Mouse (Mus musculus) stomach, embryonic 15.5 days (tissue): ENCODE measurements around the gene Polr2i. TPM values are rescaled to one million over a fixed set of nuclear protein-coding genes. Genes with fewer than 3 reads are reported as not detected.
"Not testable (repeated sequence)": the region's sequence is repeated elsewhere in the genome, so short reads cannot be mapped to it uniquely, and the experiment has no call there.

Experiments
- ATAC-seq: fragments of 200-750 bp; cut with Nextera tagmentation; 2 replicates; pipeline ENCODE4 v1.8.0; 2017; ENCODE audit warnings: low read depth, moderate number of reproducible peaks, moderate TSS enrichment; ENCODE audit not compliant: insufficient read depth, low FRiP score
- H3K27ac ChIP-seq: fragments of 300-500 bp; sonication (generic); 2 replicates; pipeline ENCODE4 v1.5.1; 2015; ENCODE audit warnings: mild to moderate bottlenecking, inconsistent platforms
- H3K27me3 ChIP-seq: fragments of 300-500 bp; sonication (generic); replicated peaks from 2 replicates; pipeline ENCODE4 v1.6.1; 2015; ENCODE audit warnings: inconsistent platforms
- H3K36me3 ChIP-seq: fragments of 300-500 bp; sonication (generic); 2 replicates; pipeline ENCODE4 v1.6.1; 2015; ENCODE audit warnings: inconsistent platforms
- H3K4me1 ChIP-seq: fragments of 300-500 bp; sonication (generic); 2 replicates; pipeline ENCODE4 v1.6.1; 2015; ENCODE audit warnings: inconsistent platforms
- H3K4me2 ChIP-seq: fragments of 300-500 bp; sonication (generic); 2 replicates; pipeline ENCODE4 v1.6.1; 2015; ENCODE audit warnings: mild to moderate bottlenecking, inconsistent platforms
- H3K4me3 ChIP-seq: fragments of 300-500 bp; sonication (generic); replicated peaks from 2 replicates; pipeline ENCODE4 v1.5.1; 2015; ENCODE audit warnings: inconsistent platforms
- H3K9ac ChIP-seq: fragments of 300-500 bp; sonication (generic); 2 replicates; pipeline ENCODE4 v1.6.1; 2015; ENCODE audit warnings: inconsistent platforms
- H3K9me3 ChIP-seq: fragments of 300-500 bp; sonication (generic); 2 replicates; pipeline ENCODE4 v1.6.1; 2016; ENCODE audit warnings: inconsistent platforms
- WGBS: fragments of 180-500 bp; shearing (Covaris S2); methylation state at CpG from one replicate; pipeline ENCODE4 v1.1.7; 2015; 5-methylcytosine and 5-hydroxymethylcytosine counted together
- polyA plus RNA-seq: library from polyadenylated mRNA; unstranded; fragments of >200 nt; fragmentation: Nextera tagmentation; extraction: Ambion mirVana; gene quantifications from 2 replicates; pipeline ENCODE4 v1.2.1, GENCODE M21; 2015

Gene Polr2i
- polyA plus RNA-seq, 1 experiment from 2014 or later = 139 TPM

DNA sequence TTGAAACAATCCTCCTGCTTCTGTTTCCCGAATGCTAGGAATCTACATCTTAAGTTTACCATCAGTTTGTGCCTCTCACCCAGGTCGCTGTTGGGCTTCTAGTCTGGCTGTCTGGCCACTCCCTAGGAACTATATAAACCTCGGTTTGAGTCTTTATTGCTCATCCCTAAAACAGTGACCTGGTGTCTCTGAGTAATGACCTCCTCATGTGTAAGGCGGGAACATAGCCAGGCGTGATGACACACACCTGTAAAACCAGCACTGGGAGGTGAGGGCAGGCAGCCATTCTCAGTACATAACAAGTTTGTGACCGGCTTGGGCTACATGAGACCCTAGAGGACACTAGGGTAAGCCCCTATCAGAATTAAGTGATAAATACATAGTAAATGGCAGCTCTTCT is 36.3 kb upstream of the Polr2i start:
- Histone ChIP-seq H3K27ac (peak overlapping the region; percentile 10; the same call in 1 of the 2 replicates), H3K9ac (no peak overlapping the region), H3K27me3 (no peaks in the 10 kb centered on the region), H3K4me2 (peak overlapping the region; percentile 68; the same call in 1 of the 2 replicates), H3K36me3 (peaks cover 15% of the 10 kb centered on the region), H3K9me3 (no peaks in the 10 kb centered on the region), H3K4me3 (no peak overlapping the region), H3K4me1 (peaks cover 25% of the 10 kb centered on the region)
- WGBS = 66% methylated on average over 6 of the region's 6 CpGs
- no peak for ATAC-seq

DNA sequence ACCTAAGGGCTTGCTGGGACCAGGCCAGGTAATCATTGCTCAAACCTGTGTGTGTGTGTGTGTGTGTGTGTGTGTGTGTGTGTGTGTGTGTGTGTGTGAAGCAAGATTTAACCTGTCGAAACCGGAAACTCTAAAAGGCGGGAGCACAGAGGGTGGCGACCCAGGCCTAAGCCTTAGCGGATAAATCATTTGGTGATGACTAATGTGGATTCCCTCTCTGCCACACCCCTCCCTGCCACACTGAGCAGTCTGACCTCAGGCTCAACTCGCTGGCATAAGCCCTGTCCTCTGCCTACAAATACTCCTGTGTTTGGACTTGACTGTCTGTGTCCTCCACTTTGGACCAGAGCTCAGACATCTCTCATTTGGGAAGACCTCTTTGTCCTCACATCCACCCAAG is 35.6 kb upstream of the Polr2i start:
- no peak overlapping the region for H3K9ac ChIP-seq
- peak overlapping the region; percentile 28 for H3K27ac ChIP-seq
- ATAC-seq = no peak
- peaks cover 13% of the 10 kb centered on the region; the same call in 1 of the 2 replicates for H3K36me3 ChIP-seq
- no peaks in the 10 kb centered on the region for H3K9me3 ChIP-seq
- 41% methylated on average over 6 of the region's 6 CpGs for WGBS
- no peak overlapping the region for H3K4me2 ChIP-seq
- H3K27me3 ChIP-seq = no peaks in the 10 kb centered on the region
- no peak overlapping the region for H3K4me3 ChIP-seq
- H3K4me1 ChIP-seq = peaks cover 25% of the 10 kb centered on the region

DNA sequence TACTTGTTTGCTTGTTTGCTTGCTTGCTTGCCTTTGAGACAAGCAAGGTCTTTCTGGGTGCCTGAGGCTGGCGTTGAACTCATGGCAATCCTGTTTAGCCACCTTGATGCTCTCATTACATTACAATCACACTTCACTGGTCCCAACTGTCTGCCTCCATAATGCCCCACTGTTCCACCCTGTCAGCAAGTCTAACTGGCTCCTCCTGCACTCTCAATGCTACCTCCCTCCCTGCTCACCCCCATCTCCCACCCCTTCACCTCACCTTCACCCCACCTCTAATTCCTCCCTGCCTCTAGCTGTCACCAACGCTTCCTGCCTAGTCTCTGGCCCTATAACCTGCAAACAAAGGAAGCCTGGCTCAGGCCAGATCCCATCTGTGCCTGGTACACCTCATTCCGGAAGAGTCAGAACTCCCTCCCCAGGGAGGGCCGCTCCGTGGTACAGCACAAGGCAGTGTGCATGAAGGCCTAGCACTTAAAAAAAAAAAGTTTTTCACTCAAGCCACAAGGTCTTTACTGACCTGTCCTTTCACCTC is 34.1 kb upstream of the Polr2i start:
- H3K4me1 ChIP-seq = peaks cover 23% of the 10 kb centered on the region
- no peaks in the 10 kb centered on the region for H3K36me3 ChIP-seq
- 0 out of 2 replicates have a peak overlapping the region, but pooled peaks have one; percentile 44 for H3K27ac ChIP-seq
- H3K4me3 ChIP-seq = no peak overlapping the region
- no peak for ATAC-seq
- no peak overlapping the region for H3K4me2 ChIP-seq
- no peaks in the 10 kb centered on the region for H3K27me3 ChIP-seq
- WGBS = 45% methylated on average over 5 of the region's 5 CpGs
- no peaks in the 10 kb centered on the region for H3K9me3 ChIP-seq
- no peak overlapping the region for H3K9ac ChIP-seq

DNA sequence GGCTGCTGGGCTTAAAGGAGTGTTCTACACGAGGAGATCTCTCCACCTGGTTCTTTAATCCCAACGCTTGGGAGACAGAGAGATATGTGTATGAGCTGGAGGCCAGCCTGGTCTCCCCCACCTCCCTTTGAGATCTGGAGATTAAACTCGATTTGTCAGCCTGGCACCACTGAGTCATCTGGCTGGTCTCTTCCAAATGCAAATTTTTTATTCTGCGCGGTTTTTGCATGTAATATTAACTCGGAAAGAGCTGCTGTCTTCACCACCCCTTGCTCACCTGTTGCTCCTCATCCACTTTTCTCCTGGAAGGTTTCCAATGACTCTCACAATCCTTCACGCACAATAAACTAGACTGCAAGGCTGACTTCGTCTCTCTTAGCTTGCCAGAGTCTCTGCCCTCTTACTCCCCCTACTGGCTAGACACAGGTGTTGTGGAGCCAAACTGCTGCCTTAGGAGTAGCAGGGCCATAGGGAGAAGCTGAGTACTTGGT is 33.2 kb upstream of the Polr2i start, which contains the start of gene Capns1:
Gene Capns1 (minus strand): TSS at position 331 of the 491 bp plus-strand sequence.
- 8% methylated on average over 8 of the region's 8 CpGs for WGBS
- no peak within 1 kb of the TSS for H3K9ac ChIP-seq
- H3K4me1 ChIP-seq = peaks cover 15% of the 10 kb centered on the region
- no peak for ATAC-seq
- H3K27ac ChIP-seq = 0 out of 2 replicates have a peak within 1 kb of the TSS, but pooled peaks have one; percentile 44
- no peaks in the 10 kb centered on the region for H3K27me3 ChIP-seq
- H3K4me3 ChIP-seq = 0 out of 2 replicates have a peak within 1 kb of the TSS, but pooled peaks have one; percentile 5
- no peaks in the 10 kb centered on the region for H3K36me3 ChIP-seq
- 0 out of 2 replicates have a peak within 1 kb of the TSS, but pooled peaks have one; percentile 14 for H3K4me2 ChIP-seq
- no peaks in the 10 kb centered on the region for H3K9me3 ChIP-seq

DNA sequence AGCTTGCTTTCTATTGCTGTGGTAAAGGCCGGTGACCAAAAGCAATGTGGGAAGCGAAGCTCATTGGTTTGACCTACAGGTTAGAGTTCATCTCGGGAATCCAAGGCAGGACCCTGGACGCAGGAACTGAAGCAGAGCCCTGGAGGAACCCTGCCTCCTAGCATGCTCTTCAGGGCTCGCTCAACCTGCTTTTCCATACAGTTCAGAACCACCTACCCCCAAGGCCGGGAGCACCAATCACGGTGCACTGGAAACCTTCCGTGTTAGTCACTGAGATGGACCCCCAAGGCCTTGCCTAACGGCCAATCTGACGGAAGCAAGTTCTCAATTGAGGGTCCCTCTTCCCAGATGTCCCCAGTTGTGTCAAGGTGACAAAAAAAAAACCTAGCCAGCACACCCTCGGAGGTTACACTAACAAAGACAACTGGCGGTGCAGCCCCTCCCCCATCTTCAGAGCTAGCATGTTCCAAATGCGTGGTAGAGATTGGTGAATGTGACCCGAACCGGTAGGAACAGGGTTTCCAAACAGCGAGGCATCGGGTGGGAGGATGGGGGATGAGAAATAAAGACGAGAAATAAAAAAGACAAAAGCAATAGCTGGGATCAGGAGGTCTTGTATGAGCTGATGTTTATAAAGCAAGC is 32.1 kb upstream of the Polr2i start:
- Histone ChIP-seq H3K9ac (no peak overlapping the region), H3K9me3 (no peaks in the 10 kb centered on the region), H3K36me3 (no peaks in the 10 kb centered on the region), H3K4me2 (no peak overlapping the region), H3K4me3 (no peak overlapping the region), H3K4me1 (peaks cover 14% of the 10 kb centered on the region), H3K27ac (no peak overlapping the region), H3K27me3 (no peaks in the 10 kb centered on the region)
- no peak for ATAC-seq
- WGBS = 69% methylated on average over 18 of the region's 18 CpGs

DNA sequence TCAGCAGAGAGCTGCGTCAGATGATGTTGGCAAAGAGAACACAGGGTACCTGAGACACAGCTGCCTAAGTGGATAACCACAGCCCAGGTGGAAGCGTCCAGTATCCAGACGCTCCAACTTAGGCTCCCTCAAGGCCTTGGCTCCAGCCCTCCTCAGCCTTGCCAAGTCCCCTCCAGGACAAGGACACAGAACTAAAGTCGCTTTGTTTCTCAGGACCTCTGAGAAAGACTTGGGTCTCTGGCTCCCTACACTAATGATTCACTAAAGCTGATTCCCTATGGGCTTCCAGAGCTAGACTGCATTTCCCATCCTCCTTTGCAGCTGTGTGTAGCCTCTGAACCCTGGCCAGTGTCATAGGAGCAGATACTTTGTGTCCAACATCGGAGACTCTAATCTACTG is 31.5 kb upstream of the Polr2i start:
- no peak overlapping the region for H3K27ac ChIP-seq
- H3K4me3 ChIP-seq = no peak overlapping the region
- no peaks in the 10 kb centered on the region for H3K36me3 ChIP-seq
- H3K4me1 ChIP-seq = peaks cover 11% of the 10 kb centered on the region
- H3K27me3 ChIP-seq = no peaks in the 10 kb centered on the region
- ATAC-seq = no peak
- no peak overlapping the region for H3K9ac ChIP-seq
- H3K9me3 ChIP-seq = no peaks in the 10 kb centered on the region
- H3K4me2 ChIP-seq = no peak overlapping the region
- WGBS = 83% methylated on average over 5 of the region's 5 CpGs

DNA sequence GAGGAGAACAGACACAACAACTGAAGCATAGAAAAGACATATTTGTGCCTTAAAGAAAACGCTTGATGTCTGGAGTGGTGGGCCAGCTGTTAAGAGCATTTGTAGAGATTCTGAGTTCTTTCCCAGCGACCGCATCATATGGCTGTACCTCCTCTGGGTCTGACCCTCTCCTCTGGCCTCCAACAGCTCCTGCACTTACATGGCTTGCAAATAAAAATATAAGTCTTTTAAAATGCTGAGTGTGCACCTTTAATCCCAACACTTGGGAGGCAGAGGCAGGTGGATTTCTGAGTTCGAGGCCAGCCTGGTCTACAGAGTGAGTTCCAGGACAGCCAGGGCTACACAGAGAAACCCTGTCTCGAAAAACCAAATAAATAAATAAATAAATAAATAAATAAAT is 31.1 kb upstream of the Polr2i start:
- 83% methylated on average over 5 of the region's 5 CpGs for WGBS
- not testable (repeated sequence) for H3K9ac ChIP-seq, ATAC-seq, H3K27me3 ChIP-seq, H3K4me3 ChIP-seq, H3K36me3 ChIP-seq, H3K27ac ChIP-seq, H3K9me3 ChIP-seq, H3K4me2 ChIP-seq, H3K4me1 ChIP-seq

DNA sequence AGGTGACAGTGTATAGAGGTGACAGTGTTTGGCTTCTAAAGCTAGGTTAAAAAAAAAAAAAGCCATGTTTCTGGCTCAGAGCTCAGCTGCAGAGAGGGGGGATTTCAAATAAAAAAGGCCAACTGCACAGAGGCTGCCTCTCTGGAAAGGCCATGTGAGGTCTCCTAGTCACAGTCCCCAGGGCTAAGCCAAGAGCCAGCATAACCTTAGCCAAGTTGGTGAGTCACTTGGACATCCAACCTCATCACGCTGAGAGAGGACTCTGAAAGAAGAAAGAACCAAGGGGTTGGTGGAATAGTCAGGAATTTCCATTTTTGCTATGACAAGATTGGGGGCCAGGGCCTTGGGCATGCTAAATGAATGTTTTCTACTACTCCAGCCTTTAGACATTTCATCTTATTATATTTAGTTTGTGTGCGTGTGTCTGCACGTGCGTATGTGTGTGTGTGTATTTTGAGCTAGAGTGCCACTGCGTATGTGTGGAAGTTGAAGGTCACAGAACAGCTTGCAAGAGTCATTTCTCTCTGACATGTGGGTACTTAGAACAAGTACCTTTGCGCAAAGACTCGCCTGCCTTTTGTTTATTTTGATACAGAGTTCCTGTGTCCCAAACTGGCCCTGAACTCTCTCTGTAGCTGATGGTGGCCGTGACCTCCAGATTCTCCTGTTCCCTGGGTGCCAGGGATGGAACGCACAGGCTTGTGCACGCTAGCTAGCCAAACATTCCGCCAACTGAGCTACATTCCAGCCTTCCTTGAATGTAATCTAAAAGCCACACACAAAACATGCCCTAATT is 28.7 kb upstream of the Polr2i start:
- Histone ChIP-seq H3K9ac (no peak overlapping the region), H3K27ac (no peak overlapping the region), H3K27me3 (no peaks in the 10 kb centered on the region), H3K36me3 (no peaks in the 10 kb centered on the region), H3K4me3 (no peak overlapping the region), H3K4me2 (no peak overlapping the region), H3K4me1 (peaks cover 4% of the 10 kb centered on the region; the same call in 1 of the 2 replicates), H3K9me3 (no peaks in the 10 kb centered on the region)
- no peak for ATAC-seq
- 55% methylated on average over 11 of the region's 11 CpGs for WGBS

DNA sequence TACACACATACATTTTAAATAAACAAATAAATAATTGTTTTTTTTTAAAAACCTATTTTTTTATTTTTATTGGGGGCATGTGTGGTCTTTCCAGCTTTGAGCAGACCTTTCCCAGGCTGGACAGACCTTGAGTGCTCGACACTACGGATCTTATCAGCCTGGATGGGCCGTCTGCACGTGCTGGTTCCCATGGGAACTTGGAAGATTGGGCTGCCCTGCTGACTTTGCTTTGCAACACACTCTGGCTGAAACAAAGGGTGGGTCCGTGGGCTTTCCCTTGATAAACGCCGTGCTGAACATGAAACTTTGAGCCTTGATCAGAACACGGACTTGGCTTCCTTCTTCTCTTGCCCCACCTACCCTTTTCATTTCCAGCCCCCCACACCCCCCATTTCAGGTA is 27.4 kb upstream of the Polr2i start:
- Histone ChIP-seq H3K4me2 (peak overlapping the region; percentile 35), H3K9me3 (no peaks in the 10 kb centered on the region), H3K27ac (peak overlapping the region; percentile 59), H3K27me3 (no peaks in the 10 kb centered on the region), H3K4me1 (no peaks in the 10 kb centered on the region), H3K9ac (no peak overlapping the region), H3K4me3 (no peak overlapping the region; the same call in 1 of the 2 replicates), H3K36me3 (no peaks in the 10 kb centered on the region)
- 35% methylated on average over 8 of the region's 8 CpGs for WGBS
- ATAC-seq = peak; percentile 74; the same call in 1 of the 2 replicates

DNA sequence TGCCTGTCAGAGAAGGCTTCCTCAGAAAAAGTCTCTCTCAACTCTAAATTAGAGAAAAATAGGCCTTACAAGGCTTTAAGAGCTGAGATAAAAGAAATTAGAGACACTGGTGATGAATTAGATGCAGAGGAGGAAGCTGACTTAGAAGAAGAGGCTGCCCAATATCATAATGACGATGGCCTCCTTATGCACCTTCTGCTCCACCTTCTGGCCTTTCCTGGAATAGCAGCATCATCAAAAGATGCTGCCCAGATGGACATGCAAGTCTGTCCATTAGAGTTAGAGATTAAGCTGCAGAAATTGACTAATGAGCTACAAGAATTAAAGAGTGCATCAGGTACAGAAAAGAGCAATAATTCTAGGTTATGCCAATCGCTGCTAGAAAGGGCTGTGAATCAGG is 26.4 kb upstream of the Polr2i start:
- Histone ChIP-seq H3K36me3 (no peaks in the 10 kb centered on the region), H3K9ac (no peak overlapping the region), H3K4me3 (no peak overlapping the region), H3K4me1 (no peaks in the 10 kb centered on the region), H3K4me2 (no peak overlapping the region), H3K9me3 (no peaks in the 10 kb centered on the region), H3K27me3 (no peaks in the 10 kb centered on the region), H3K27ac (peak overlapping the region; percentile 59; the same call in 1 of the 2 replicates)
- ATAC-seq = no peak
- 6% methylated on average over 2 of the region's 2 CpGs for WGBS

DNA sequence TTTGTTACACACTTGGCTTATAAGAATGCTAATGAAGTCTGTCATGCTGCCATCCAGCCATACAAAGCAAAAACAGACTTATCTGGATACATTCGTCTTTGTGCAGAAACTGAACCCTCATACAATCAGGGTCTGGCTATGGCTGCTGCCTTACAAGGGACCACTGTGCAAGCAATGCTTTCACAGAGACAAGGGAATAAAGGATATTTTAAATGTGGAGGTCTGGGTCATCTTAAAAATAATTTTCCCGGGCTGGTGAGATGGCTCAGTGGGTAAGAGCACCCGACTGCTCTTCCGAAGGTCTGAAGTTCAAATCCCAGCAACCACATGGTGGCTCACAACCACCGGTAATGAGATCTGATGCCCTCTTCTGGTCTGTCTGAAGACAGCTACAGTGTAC is 25.4 kb upstream of the Polr2i start:
- H3K9ac ChIP-seq, H3K4me1 ChIP-seq, H3K9me3 ChIP-seq, H3K27me3 ChIP-seq, ATAC-seq, H3K4me2 ChIP-seq, H3K4me3 ChIP-seq, H3K36me3 ChIP-seq, H3K27ac ChIP-seq: not testable (repeated sequence)
- 63% methylated on average over 5 of the region's 5 CpGs for WGBS

DNA sequence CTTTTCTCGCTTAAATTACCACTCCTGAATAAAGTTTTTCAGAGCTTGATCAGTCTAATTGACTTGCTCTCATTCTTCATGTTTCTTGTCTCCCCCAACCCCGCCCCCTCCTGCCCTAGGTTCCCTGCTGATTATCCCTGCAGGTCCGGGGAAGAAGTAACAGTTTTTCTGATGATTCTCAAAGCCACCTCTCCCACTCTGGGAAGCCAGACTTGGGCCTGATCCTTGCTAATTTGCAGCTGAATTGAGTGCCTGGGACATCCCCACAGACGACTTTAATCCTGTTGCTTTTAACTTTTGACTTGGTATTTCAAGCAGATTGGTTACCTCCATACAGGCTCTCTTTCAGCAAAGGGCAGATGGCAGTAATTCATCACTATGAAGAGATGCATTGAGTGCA is 20.7 kb upstream of the Polr2i start:
- Histone ChIP-seq H3K36me3 (no peaks in the 10 kb centered on the region), H3K9me3 (no peaks in the 10 kb centered on the region), H3K27me3 (no peaks in the 10 kb centered on the region), H3K4me1 (no peaks in the 10 kb centered on the region), H3K9ac (no peak overlapping the region), H3K27ac (no peak overlapping the region), H3K4me2 (no peak overlapping the region), H3K4me3 (no peak overlapping the region)
- WGBS = 31% methylated on average over 4 of the region's 4 CpGs
- no peak for ATAC-seq
